Mouse (Mus musculus) cortical plate, adult 2 months (tissue): ENCODE data around the gene Mga. TPM values are rescaled to one million over a fixed set of nuclear protein-coding genes. Genes with fewer than 3 reads are reported as not detected.

Source experiments
- H3K27ac ChIP-seq: fragments of 200-500 bp; 2 replicates; pipeline ENCODE4 v1.5.1; 2012; ENCODE audit warnings: low read length, control low read depth, inconsistent platforms; ENCODE audit not compliant: insufficient read depth
- H3K4me1 ChIP-seq: fragments of 200-500 bp; 2 replicates; pipeline ENCODE4 v1.6.1; 2011; ENCODE audit warnings: low read length; ENCODE audit not compliant: control insufficient read depth, insufficient read depth
- H3K4me3 ChIP-seq: fragments of 200-500 bp; 2 replicates; pipeline ENCODE4 v1.5.1; 2011; ENCODE audit warnings: mild to moderate bottlenecking, low read length, control low read depth; ENCODE audit not compliant: insufficient read depth
- CTCF ChIP-seq: fragments of 200-500 bp; IDR thresholded peaks from 2 replicates; pipeline ENCODE4 v1.5.1; 2011; ENCODE audit warnings: mild to moderate bottlenecking, control low read depth, low read length; ENCODE audit not compliant: insufficient read depth; ENCODE audit errors: extremely low read depth
- POLR2A ChIP-seq: fragments of 200-500 bp; IDR thresholded peaks from 2 replicates; pipeline ENCODE4 v1.6.1; 2011; ENCODE audit warnings: mild to moderate bottlenecking, low read length, control low read depth; ENCODE audit not compliant: insufficient read depth; ENCODE audit errors: extremely low read depth
- polyA plus RNA-seq: library from polyadenylated mRNA; depleted of rRNA; stranded (reverse); fragments of >200 nt; gene quantifications from 2 replicates; pipeline ENCODE4 v1.2.3, GENCODE M21; 2012; rRNA removed

Mga gene
- polyA plus RNA-seq, result 15.3 and 15.8 TPM in 2 replicates

DNA sequence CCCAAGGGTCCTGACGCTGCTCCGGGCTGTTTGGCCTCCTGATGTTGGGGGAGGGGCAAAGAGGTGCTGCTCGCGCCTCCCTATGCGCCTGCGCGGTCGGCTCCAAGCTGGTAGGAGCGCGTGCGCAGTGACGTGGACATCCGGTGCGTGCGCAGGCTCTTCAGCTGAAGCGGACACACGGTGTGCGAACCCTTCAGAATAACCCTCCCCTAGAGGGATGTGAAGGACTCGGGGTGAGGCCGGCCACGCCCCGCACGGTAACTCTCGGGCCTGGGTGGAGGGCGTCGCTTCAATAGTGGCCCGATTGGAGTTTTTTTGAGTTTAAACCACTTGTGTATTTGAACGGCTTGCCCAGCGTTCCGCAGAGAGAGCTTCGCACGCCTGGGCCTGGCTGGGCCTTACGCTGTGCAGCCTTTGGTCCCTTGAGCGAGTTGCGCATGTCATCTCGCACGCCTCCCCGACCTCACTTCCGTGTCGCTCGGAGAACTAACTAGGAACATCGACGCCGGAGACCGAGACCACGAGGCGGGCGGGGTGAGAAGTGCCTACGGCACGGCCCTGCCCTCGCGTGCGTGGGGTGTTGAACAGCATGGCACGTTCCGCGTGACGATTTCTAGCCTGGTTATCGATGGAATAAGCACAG lies at the start of gene Mga:
TSS of gene Mga (plus strand) at position 139 of the 643 bp plus-strand sequence.
- Histone ChIP-seq H3K4me1 (no peaks in the 10 kb centered on the region), H3K27ac (peak within 1 kb of the TSS; percentile 58; the same call in 1 of the 2 replicates), H3K4me3 (peak within 1 kb of the TSS; percentile 45)
- peak; percentile 53; the same call in 1 of the 2 replicates for TF ChIP-seq POLR2A
- TF ChIP-seq CTCF, result no peak

DNA sequence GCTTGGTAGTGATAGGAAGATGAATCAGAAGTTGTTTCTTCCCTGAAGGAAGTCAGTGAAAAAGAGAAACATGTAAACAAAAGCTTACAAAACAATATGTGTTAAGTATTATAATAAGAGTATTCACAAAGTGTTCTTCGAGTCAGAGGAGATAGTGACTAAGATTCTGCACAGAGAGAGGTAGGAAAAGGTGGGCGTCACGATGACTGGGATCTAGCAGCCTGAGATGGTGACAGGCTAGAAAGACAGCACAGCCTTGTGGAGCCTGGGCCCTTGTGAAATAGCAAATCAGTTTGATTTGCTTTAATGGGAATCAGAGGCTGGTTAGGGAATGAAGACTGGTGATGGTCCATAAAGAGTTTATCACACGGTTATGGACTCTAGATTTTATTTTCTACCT lies 43.2 kb upstream of the Mga start:
- TF ChIP-seq CTCF (no peak), POLR2A (no peak)
- Histone ChIP-seq H3K27ac (no peak overlapping the region), H3K4me1 (no peaks in the 10 kb centered on the region), H3K4me3 (no peak overlapping the region)

DNA sequence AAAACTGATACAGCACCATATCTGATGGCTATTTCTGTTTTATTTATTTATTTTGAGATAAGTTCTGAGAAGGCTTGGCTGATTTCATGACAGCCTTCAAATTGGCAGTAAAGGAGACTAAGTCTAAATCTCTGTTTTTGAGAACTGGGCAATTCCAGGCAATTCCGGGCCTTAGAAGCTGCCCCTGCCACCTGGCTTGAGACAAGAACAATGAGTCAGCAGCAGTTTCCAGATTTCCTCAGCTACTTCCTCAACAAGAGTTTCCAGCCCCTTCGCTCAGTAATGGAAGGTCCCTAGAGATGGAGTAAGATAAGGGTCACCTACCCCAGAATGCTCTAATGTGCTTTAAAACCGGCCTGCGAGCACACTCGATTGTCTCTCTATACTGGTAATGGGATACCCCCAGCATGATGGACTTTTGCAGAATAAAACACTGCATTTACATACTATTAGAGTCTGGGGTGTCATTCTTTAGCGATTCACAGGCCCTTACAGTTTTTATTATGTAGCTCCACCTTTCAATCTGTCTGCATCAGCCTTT lies 41.6 kb upstream of the Mga start:
- no peak overlapping the region for H3K27ac ChIP-seq
- no peaks in the 10 kb centered on the region for H3K4me1 ChIP-seq
- TF ChIP-seq CTCF (no peak), POLR2A (no peak)
- H3K4me3 ChIP-seq, result no peak overlapping the region

DNA sequence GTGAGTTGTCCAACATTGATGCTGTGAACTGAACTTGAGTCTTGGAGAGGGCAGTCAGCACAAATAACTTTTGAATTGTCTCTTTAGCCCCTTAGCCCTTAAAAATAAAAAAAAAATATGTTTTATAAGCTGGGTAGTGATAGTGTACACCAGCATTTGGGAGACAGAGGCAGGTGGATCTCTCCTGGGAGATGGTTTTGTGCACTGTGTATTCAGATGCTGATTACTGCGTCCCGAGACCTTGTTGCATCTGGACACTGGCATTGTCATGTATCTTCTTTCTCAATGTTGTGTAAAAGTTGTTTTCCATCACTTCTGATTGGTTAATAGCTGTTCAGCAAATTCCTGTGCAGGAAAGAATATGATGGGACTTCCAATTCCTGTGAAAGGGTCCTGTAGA lies 39.7 kb upstream of the Mga start:
- Histone ChIP-seq H3K4me3 (no peak overlapping the region), H3K4me1 (no peaks in the 10 kb centered on the region), H3K27ac (no peak overlapping the region)
- TF ChIP-seq CTCF (no peak), POLR2A (no peak)

DNA sequence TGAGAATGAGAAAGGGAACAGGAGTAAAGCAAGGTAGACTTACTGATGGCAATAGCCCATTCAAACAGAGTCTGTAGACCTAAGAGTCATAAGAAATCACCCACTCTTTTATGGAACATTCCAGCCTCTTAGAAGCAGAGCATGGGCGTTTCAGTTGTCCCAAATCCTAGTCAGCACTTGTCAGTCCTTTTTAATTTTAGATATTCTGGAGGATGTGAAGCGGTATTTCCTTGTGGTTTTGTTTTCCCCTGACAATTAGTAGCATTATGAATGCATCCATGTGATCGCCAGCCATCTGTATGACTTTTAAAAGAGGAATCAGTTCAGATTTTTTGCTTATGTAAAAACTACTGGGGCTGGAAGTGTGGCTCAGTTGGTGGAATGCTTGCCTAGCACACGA lies 32.5 kb upstream of the Mga start:
- TF ChIP-seq CTCF, result no peak
- no peak for TF ChIP-seq POLR2A
- H3K27ac ChIP-seq, result no peak overlapping the region
- H3K4me1 ChIP-seq, result no peaks in the 10 kb centered on the region
- H3K4me3 ChIP-seq, result no peak overlapping the region

DNA sequence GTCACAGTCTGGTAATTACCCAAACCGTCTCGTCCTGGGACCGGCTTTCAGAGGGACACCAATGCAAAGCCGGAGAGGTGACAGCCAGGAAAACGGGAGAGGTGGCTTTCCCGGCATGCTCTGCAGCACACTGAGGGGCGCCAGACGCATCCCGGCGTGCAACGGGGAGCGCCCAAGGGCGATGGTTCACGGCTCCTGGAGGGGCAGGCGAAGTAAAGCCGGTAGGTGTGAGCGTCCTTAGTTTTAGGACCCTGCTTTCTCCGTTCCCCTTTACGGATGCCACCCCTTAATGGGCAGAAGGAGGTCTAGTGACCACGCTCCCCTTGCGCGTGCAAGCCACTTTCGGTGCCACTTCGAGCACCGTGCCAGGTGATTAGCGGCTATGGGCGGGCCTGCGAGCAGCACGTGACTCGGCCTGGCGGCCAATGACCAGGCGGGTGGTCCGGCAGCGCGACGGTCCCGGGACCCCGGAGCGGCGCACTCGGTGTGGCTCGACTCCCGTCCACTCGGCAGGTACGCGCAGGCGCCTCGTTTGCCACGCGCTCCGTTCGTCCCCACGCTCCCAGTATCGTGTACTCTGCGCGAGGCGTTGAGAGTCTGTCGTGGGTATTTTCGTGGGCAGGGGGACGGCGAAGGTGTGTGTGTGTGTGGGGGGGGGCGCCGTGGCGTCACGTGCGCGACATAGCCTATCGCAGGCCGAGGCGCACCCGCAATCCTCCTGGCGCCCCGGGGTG lies 24.5 kb upstream of the Mga start:
- H3K4me1 ChIP-seq, result no peaks in the 10 kb centered on the region
- peak overlapping the region; percentile 62; the same call in 1 of the 2 replicates for H3K27ac ChIP-seq
- peak overlapping the region; percentile 67 for H3K4me3 ChIP-seq
- TF ChIP-seq CTCF (no peak), POLR2A (peak; percentile 40)

DNA sequence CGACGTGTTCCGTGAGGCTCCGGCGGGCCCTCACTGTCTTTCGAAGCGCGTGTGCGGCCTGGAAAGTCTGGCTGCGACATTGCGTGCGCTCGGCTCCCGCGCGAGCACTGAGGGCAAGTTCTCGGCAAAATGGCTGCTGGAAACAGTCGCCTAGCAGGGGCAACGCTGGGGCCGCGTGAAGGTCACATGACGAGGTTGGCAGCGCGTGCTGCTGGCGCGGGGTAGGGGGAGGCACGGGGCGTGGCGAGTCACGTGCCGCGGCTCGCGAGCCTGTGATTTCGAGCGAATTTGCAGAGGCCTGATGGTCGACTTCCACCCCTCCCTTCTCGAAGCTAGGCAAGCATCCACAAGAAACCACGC lies 23.9 kb upstream of the Mga start:
- peak; percentile 26; the same call in 1 of the 2 replicates for TF ChIP-seq POLR2A
- TF ChIP-seq CTCF, result no peak
- Histone ChIP-seq H3K4me1 (no peaks in the 10 kb centered on the region), H3K4me3 (peak overlapping the region; percentile 67), H3K27ac (peak overlapping the region; percentile 62; the same call in 1 of the 2 replicates)

DNA sequence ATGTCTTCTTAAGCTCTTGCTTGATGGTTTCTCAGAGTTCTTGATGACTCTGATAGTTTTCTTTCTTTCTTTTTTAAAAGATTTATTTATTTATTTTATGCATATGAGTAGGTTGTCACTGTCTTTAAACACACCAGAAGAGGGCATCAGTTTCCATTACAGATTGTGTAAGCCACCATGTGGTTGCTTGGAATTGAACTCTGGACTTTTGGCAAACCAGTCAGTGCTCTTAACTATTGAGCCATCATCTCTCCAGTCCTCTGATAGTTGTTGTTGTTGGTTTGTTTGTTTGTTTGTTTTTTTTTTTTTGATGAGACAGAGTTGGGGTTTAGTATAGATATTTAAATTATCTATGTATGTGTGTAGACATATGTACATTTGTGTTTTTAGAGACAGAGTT lies 21.0 kb upstream of the Mga start:
- Histone ChIP-seq H3K27ac (no peak overlapping the region), H3K4me3 (no peak overlapping the region), H3K4me1 (no peaks in the 10 kb centered on the region)
- TF ChIP-seq CTCF, result no peak
- TF ChIP-seq POLR2A, result no peak

DNA sequence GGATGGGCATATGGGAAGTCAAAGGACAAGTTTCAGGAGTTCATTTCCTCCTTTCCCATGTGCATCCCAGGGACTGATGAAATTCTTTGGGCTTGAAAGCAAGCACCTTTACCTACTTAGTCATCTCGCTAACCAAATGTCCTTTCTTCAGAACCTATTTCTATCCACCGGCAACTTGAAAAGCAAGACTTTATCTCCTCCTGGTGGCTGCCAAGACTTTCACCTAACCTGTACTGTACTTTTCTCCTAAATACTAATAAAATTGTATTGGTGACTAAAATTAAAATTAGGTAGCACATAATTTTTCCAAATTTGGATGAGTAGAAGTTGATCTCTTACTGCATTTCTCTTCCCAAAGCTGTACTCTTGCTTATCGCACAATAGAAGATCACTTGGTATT lies 9.8 kb upstream of the Mga start:
- Histone ChIP-seq H3K4me3 (no peak overlapping the region), H3K27ac (no peak overlapping the region), H3K4me1 (no peaks in the 10 kb centered on the region)
- TF ChIP-seq CTCF, result no peak
